Mouse (Mus musculus): ENCODE results near the gene Abhd15. TPM values are rescaled to one million over a fixed set of nuclear protein-coding genes. Genes with fewer than 3 reads are reported as not detected.

The Abhd15 gene
- polyA plus RNA-seq, 1 experiment from 2014 or later, result 3.3 TPM

DNA sequence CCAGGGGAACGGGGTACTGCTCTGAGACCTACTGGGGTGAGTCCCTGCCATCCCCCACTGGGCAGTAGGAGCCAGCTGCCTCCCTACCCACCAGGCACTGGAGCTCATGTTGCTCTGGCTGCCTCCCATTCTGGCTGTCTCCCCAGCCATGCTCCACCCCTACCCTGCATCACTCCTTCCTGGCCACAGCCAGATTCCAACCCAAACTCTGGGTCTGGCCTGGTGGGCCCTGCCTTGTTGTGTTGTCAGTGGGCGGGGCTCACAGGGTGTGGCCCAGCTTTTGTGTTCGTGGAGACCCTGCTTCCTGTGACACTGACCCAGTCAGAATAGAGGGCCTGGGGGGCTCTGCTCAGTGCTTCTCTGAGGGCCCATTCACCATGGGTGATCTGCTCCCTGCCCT lies 11.4 kb upstream of the Abhd15 start:
- no peak overlapping the region for H3K4me2 ChIP-seq (ENCODE audit: low read depth, low read length)
- no peaks in the 10 kb centered on the region for H3K9me3 ChIP-seq (ENCODE audit: control insufficient read depth, low read length)
- no peak overlapping the region for H3K9ac ChIP-seq (ENCODE audit: low read depth, low read length)
- H3K4me3 ChIP-seq (ENCODE audit: low read depth, low read length), result no peak overlapping the region
- DNase-seq (ENCODE audit: low spot score) (peak; percentile 47), ATAC-seq (ENCODE audit: low read depth) (peak; percentile 10; the same call in 1 of the 2 replicates)
- WGBS, result 47% methylated on average over 3 of the region's 3 CpGs
- peaks cover 84% of the 10 kb centered on the region for H3K36me3 ChIP-seq (ENCODE audit: control insufficient read depth, insufficient read depth, low read length)
- peak overlapping the region; percentile 33 for H3K27ac ChIP-seq (replicated peaks; ENCODE audit: low read depth, low read length)
- H3K4me1 ChIP-seq (ENCODE audit: control insufficient read depth, insufficient read depth, low read length), result peaks cover 4% of the 10 kb centered on the region
- no peaks in the 10 kb centered on the region for H3K27me3 ChIP-seq (replicated peaks; ENCODE audit: control insufficient read depth, insufficient read depth, low read length)

DNA sequence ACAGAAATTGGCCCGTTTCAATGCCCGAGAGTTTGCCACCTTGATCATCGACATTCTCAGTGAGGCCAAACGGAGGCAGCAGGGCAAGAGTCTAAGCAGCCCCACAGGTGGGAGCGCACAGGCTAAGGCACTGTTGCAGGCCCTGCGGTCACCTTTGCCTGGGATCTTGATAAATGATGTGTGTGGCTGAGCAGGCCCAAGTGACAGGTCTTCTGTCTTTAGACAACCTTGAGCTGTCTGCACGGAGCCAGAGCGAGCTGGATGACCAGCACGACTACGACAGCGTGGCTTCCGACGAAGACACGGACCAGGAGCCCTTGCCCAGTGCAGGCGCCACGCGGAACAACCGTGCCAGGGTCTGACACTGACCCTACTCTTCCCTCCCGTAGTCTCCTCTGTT lies 10.5 kb upstream of the Abhd15 start:
- Histone ChIP-seq H3K4me1 (ENCODE audit: control insufficient read depth, insufficient read depth, low read length) (peaks cover 7% of the 10 kb centered on the region), H3K9me3 (ENCODE audit: control insufficient read depth, low read length) (no peaks in the 10 kb centered on the region), H3K4me2 (ENCODE audit: low read depth, low read length) (no peak overlapping the region), H3K4me3 (ENCODE audit: low read depth, low read length) (no peak overlapping the region), H3K36me3 (ENCODE audit: control insufficient read depth, insufficient read depth, low read length) (peaks cover 89% of the 10 kb centered on the region), H3K27ac (replicated peaks; ENCODE audit: low read depth, low read length) (no peak overlapping the region), H3K9ac (ENCODE audit: low read depth, low read length) (0 out of 2 replicates have a peak overlapping the region, but pooled peaks have one; percentile 8), H3K27me3 (replicated peaks; ENCODE audit: control insufficient read depth, insufficient read depth, low read length) (no peaks in the 10 kb centered on the region)
- 92% methylated on average over 19 of the region's 19 CpGs for WGBS
- ATAC-seq (ENCODE audit: low read depth) (no peak), DNase-seq (ENCODE audit: low spot score) (no peak)

DNA sequence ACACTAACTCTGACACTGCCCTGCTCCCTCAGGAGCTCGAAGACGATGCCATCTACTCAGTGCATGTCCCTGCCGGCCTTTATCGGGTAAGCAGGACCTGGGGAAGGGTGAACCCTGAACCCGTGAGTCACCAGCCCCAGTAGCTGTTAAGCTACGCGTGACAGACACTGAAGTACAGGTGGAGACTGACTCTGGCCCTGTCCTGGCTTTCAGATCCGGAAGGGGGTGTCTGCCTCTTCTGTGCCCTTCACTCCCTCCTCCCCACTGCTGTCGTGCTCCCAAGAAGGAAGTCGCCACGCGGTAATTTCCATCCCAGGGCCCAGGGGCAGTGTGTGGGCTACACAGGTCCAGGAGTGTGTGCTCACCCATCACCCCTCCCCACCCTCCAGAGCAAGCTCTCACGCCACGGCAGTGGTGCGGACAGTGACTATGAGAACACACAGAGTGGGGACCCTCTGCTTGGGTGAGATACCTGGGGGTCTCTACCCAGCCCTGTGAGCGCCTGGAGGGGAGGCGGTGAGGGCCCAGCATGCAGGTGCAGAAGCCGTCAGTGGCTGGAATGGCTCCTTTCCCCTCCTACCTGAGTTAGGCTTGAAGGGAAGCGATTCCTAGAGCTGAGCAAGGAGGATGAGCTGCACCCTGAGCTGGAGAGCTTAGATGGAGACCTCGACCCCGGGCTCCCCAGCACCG lies 9.5 kb upstream of the Abhd15 start:
- H3K27me3 ChIP-seq (replicated peaks; ENCODE audit: control insufficient read depth, insufficient read depth, low read length), result no peaks in the 10 kb centered on the region
- peaks cover 7% of the 10 kb centered on the region for H3K4me1 ChIP-seq (ENCODE audit: control insufficient read depth, insufficient read depth, low read length)
- 87% methylated on average over 22 of the region's 22 CpGs for WGBS

DNA sequence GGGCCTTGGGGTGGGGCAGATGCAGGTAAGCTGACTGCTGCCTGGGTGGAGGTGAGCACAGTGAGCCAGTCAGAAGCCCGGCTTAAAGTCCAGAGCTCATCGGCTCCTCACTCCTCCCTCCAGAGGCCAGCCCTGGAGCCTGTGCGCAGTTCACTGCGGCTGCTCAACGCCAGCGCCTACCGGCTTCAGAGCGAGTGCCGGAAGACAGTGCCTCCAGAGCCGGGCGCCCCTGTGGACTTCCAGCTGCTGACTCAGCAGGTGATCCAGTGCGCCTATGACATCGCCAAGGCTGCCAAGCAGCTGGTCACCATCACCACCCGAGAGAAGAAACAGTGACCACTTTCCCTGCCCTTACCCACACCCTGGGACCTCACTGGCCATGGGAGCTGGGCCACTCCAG lies 8.6 kb upstream of the Abhd15 start:
- Histone ChIP-seq H3K27me3 (replicated peaks; ENCODE audit: control insufficient read depth, insufficient read depth, low read length) (no peaks in the 10 kb centered on the region), H3K4me2 (ENCODE audit: low read depth, low read length) (no peak overlapping the region), H3K4me1 (ENCODE audit: control insufficient read depth, insufficient read depth, low read length) (peaks cover 7% of the 10 kb centered on the region), H3K36me3 (ENCODE audit: control insufficient read depth, insufficient read depth, low read length) (peaks cover 70% of the 10 kb centered on the region), H3K9ac (ENCODE audit: low read depth, low read length) (no peak overlapping the region), H3K9me3 (ENCODE audit: control insufficient read depth, low read length) (no peaks in the 10 kb centered on the region), H3K4me3 (ENCODE audit: low read depth, low read length) (no peak overlapping the region), H3K27ac (replicated peaks; ENCODE audit: low read depth, low read length) (no peak overlapping the region)
- 80% methylated on average over 4 of the region's 14 CpGs for WGBS
- ATAC-seq (ENCODE audit: low read depth) (no peak), DNase-seq (ENCODE audit: low spot score) (no peak)

More for the DNA sequence above, 9.5 kb upstream of the Abhd15 start:
- Histone ChIP-seq H3K27ac (replicated peaks; ENCODE audit: low read depth, low read length) (no peak overlapping the region), H3K4me3 (ENCODE audit: low read depth, low read length) (no peak overlapping the region), H3K9me3 (ENCODE audit: control insufficient read depth, low read length) (no peaks in the 10 kb centered on the region), H3K36me3 (ENCODE audit: control insufficient read depth, insufficient read depth, low read length) (peaks cover 78% of the 10 kb centered on the region), H3K4me2 (ENCODE audit: low read depth, low read length) (no peak overlapping the region), H3K9ac (ENCODE audit: low read depth, low read length) (no peak overlapping the region)
- DNase-seq (ENCODE audit: low spot score) (no peak), ATAC-seq (ENCODE audit: low read depth) (no peak)

DNA sequence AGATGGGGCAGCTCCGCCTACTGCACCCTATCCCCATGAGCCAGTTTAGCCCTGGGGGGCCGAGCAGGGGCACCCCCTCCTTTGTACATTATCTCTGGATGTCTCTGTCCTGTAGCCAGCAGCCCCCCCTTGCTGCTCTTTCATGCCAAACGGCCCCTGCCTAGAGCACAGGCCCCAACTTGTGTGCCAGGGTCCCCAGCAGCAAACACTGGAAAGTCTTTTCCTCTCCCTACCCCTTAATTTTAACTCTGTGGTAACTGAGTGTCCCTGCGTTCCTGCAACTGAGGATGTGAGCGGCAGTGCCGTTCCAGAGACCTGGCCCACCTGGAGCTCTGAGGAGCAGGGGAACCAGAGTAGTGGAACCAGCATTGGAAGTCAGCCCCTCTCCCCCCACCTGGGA lies 8.0 kb upstream of the Abhd15 start:
- WGBS, result 74% methylated on average over 6 of the region's 6 CpGs
- Histone ChIP-seq H3K27me3 (replicated peaks; ENCODE audit: control insufficient read depth, insufficient read depth, low read length) (no peaks in the 10 kb centered on the region), H3K36me3 (ENCODE audit: control insufficient read depth, insufficient read depth, low read length) (peaks cover 68% of the 10 kb centered on the region), H3K4me3 (ENCODE audit: low read depth, low read length) (no peak overlapping the region), H3K4me1 (ENCODE audit: control insufficient read depth, insufficient read depth, low read length) (peaks cover 11% of the 10 kb centered on the region), H3K27ac (replicated peaks; ENCODE audit: low read depth, low read length) (0 out of 2 replicates have a peak overlapping the region, but pooled peaks have one; percentile 48), H3K4me2 (ENCODE audit: low read depth, low read length) (no peak overlapping the region), H3K9ac (ENCODE audit: low read depth, low read length) (no peak overlapping the region), H3K9me3 (ENCODE audit: control insufficient read depth, low read length) (no peaks in the 10 kb centered on the region)
- DNase-seq (ENCODE audit: low spot score) (no peak), ATAC-seq (ENCODE audit: low read depth) (no peak)

DNA sequence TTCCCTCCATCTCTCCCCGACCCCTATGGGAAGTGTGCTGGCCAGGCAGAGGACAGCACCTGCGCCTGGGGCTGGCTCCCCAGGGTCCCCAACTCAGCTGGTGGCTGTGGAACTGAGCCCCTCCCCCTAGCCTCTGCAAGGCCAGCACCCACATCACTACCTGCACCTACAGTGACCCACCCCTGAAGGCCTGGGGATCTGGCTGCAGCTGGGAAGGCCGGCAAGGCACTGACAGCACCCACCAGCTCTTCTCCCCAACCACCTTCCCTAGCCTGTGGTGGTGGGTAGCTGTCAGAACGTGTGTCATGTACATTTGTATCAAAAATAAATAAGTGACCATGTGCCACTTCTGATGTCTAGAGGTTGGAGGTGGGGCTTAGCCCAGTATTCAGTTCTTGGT lies 7.5 kb upstream of the Abhd15 start:
- Histone ChIP-seq H3K27me3 (replicated peaks; ENCODE audit: control insufficient read depth, insufficient read depth, low read length) (no peaks in the 10 kb centered on the region), H3K4me3 (ENCODE audit: low read depth, low read length) (no peak overlapping the region), H3K4me1 (ENCODE audit: control insufficient read depth, insufficient read depth, low read length) (peaks cover 16% of the 10 kb centered on the region), H3K9ac (ENCODE audit: low read depth, low read length) (no peak overlapping the region), H3K36me3 (ENCODE audit: control insufficient read depth, insufficient read depth, low read length) (peaks cover 63% of the 10 kb centered on the region), H3K4me2 (ENCODE audit: low read depth, low read length) (no peak overlapping the region), H3K27ac (replicated peaks; ENCODE audit: low read depth, low read length) (no peak overlapping the region), H3K9me3 (ENCODE audit: control insufficient read depth, low read length) (no peaks in the 10 kb centered on the region)
- 69% methylated on average over 4 of the region's 4 CpGs for WGBS
- DNase-seq (ENCODE audit: low spot score), result no peak
- ATAC-seq (ENCODE audit: low read depth), result 0 out of 2 replicates have a peak, but pooled peaks have one; percentile 3

DNA sequence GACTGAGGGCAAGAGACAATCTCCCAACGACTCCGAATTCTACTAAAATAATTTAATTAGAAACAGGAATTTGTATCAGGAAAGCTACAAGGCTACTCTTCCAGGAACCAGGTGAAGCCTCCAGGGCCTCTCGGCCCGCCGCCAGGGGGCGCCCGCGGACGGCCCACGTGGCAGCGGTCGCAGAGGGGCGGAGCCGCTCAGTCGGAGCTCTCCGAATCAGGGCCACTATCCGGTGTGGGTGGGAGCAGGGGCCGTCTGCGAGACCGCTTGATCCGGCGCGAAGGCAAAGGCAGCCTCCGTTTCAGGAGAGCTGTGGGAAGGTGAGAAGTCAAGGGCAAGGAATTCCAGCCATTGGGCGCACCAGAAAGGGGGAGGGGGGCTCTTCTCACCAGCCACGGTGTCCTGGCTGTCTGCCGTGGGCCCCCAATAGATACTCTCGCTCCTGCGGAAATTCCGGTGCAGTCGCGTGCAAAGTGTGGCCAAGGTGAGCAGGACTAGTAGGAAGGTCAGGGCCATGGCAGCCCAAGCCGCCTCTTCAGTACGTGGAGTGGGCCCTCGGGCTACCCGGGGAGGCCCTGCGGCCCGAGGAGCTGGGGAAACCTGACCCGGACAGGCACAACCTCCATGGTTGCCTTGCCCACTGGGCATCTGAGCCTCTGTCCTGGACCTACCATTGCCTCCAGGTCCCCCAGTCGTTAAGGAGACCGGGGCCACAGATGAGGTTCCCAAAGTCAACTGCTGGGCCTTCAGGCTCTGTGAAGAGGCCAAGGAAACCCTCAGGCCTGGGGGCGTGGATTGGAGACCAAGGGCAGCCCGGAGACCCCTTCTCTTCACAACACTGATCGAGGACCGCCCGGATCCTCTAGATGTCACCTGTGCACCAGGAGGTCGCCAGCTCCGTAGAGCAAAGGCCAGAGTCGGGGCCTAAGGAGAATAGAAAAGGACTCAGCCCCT lies 6.6 kb upstream of the Abhd15 start:
- Histone ChIP-seq H3K4me2 (ENCODE audit: low read depth, low read length) (peak overlapping the region; percentile 73), H3K36me3 (ENCODE audit: control insufficient read depth, insufficient read depth, low read length) (peaks cover 54% of the 10 kb centered on the region), H3K4me1 (ENCODE audit: control insufficient read depth, insufficient read depth, low read length) (peaks cover 18% of the 10 kb centered on the region), H3K27me3 (replicated peaks; ENCODE audit: control insufficient read depth, insufficient read depth, low read length) (no peaks in the 10 kb centered on the region), H3K9ac (ENCODE audit: low read depth, low read length) (peak overlapping the region; percentile 63), H3K9me3 (ENCODE audit: control insufficient read depth, low read length) (no peaks in the 10 kb centered on the region), H3K4me3 (ENCODE audit: low read depth, low read length) (peak overlapping the region; percentile 38), H3K27ac (replicated peaks; ENCODE audit: low read depth, low read length) (peak overlapping the region; percentile 45; the same call in 1 of the 2 replicates)
- ATAC-seq (ENCODE audit: low read depth), result peak; percentile 70
- DNase-seq (ENCODE audit: low spot score), result peak; percentile 92
- WGBS, result 13% methylated on average over 38 of the region's 49 CpGs

DNA sequence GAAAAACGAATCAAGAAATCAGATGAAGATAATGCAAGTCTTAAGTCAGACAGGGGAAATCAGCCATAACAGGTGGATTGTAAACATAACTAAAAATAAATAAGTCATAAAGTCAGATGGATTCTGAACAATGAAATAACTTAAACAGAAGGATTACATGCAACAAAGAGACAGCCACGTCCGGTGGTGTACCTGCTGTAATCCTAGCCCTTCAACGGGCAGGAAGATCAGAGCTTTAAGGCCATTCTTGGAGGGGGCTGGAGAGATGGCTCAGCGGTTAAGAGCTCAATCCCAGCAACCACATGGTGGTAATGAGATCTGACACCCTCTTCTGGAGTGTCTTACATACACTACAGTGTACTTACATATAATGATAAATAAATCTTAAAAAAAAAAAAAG lies 3.6 kb upstream of the Abhd15 start:
- WGBS, result 64% methylated on average over 5 of the region's 5 CpGs
- Histone ChIP-seq H3K4me3 (ENCODE audit: low read depth, low read length) (no peak overlapping the region), H3K4me1 (ENCODE audit: control insufficient read depth, insufficient read depth, low read length) (peaks cover 37% of the 10 kb centered on the region), H3K9ac (ENCODE audit: low read depth, low read length) (no peak overlapping the region), H3K27ac (replicated peaks; ENCODE audit: low read depth, low read length) (no peak overlapping the region), H3K4me2 (ENCODE audit: low read depth, low read length) (peak overlapping the region; percentile 97; the same call in 1 of the 2 replicates), H3K36me3 (ENCODE audit: control insufficient read depth, insufficient read depth, low read length) (peaks cover 24% of the 10 kb centered on the region), H3K27me3 (replicated peaks; ENCODE audit: control insufficient read depth, insufficient read depth, low read length) (peaks cover 19% of the 10 kb centered on the region), H3K9me3 (ENCODE audit: control insufficient read depth, low read length) (no peaks in the 10 kb centered on the region)
- ATAC-seq (ENCODE audit: low read depth), result no peak
- no peak for DNase-seq (ENCODE audit: low spot score)
